Mouse (Mus musculus): Measurements from ENCODE around the gene Tmem120b.

GRCm38 (mm10) chr5:123050918-123051317 lies 17.3 kb upstream of the Tmem120b start:
- TF ChIP-seq GATA1 (IDR thresholded peaks at IDR 0.05; ENCODE audit: low read length) = no peak
- TF ChIP-seq TAL1 (IDR thresholded peaks at IDR 0.05; ENCODE audit: low read length) = no peak
